Mouse (Mus musculus) testis, adult 2 months (tissue): Measurements from ENCODE around the gene Selenoo.

Experiments used
- CTCF ChIP-seq: fragments of 200-500 bp; IDR thresholded peaks from 2 replicates; pipeline ENCODE4 v1.5.1; 2012; ENCODE audit warnings: low read depth, mild to moderate bottlenecking, inconsistent platforms, low read length, moderate library complexity; ENCODE audit not compliant: control insufficient read depth, insufficient read depth, insufficient replicate concordance
- POLR2A ChIP-seq: fragments of 200-500 bp; IDR thresholded peaks from 2 replicates; pipeline ENCODE4 v1.6.1; 2012; ENCODE audit warnings: low read depth, mild to moderate bottlenecking, inconsistent platforms, low read length, moderate library complexity; ENCODE audit not compliant: control insufficient read depth

DNA sequence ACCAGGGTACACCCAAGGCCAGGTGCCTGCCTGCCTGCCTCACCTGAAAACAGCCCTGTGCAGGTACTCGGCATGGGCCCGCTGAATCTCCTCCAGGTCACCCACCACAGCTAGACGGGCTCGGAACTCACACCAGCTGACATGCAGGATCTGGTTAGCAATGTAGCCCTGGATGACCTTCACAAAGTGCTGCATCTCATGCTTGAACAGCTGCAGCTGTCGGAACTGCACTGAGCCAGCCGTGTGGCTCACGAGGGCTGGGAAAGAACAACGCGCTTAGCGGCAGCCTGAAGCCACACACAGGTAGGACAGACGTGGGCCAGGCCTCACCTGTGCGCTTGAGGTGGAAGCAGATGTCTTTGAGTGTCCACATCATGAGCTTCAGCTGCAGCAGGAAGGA is 11.9 kb downstream of the Selenoo start:
- TF ChIP-seq POLR2A (no peak), CTCF (no peak)
